Mouse (Mus musculus) heart, embryonic 13.5 days (tissue): Measurements from ENCODE around the gene Fancc. TPM values are rescaled to one million over a fixed set of nuclear protein-coding genes. Genes with fewer than 3 reads are reported as not detected.

Source experiments
- ATAC-seq: fragments of 200-750 bp; cut with Nextera tagmentation; 2 replicates; pipeline ENCODE4 v1.8.0; 2017; ENCODE audit warnings: moderate TSS enrichment; ENCODE audit not compliant: insufficient number of reproducible peaks, low FRiP score, low TSS enrichment; ENCODE audit errors: extremely low read depth
- H3K27ac ChIP-seq: fragments of 300-500 bp; sonication (generic); replicated peaks from 2 replicates; pipeline ENCODE4 v1.5.1; 2015; ENCODE audit warnings: moderate library complexity, mild to moderate bottlenecking, inconsistent platforms
- H3K27me3 ChIP-seq: fragments of 300-500 bp; sonication (generic); replicated peaks from 2 replicates; pipeline ENCODE4 v1.6.1; 2015; ENCODE audit warnings: mild to moderate bottlenecking, inconsistent platforms
- H3K36me3 ChIP-seq: fragments of 300-500 bp; sonication (generic); 2 replicates; pipeline ENCODE4 v1.6.1; 2015; ENCODE audit warnings: mild to moderate bottlenecking, inconsistent platforms
- H3K4me1 ChIP-seq: fragments of 300-500 bp; sonication (generic); 2 replicates; pipeline ENCODE4 v1.6.1; 2015; ENCODE audit warnings: inconsistent platforms
- H3K4me2 ChIP-seq: fragments of 300-500 bp; sonication (generic); 2 replicates; pipeline ENCODE4 v1.6.1; 2015; ENCODE audit warnings: inconsistent platforms, mild to moderate bottlenecking, moderate library complexity
- H3K4me3 ChIP-seq: fragments of 300-500 bp; sonication (generic); 2 replicates; pipeline ENCODE4 v1.5.1; 2015; ENCODE audit warnings: moderate library complexity, mild to moderate bottlenecking, inconsistent platforms
- H3K9ac ChIP-seq: fragments of 300-500 bp; sonication (generic); 2 replicates; pipeline ENCODE4 v1.6.1; 2015; ENCODE audit warnings: inconsistent platforms, mild to moderate bottlenecking, moderate library complexity
- H3K9me3 ChIP-seq: fragments of 300-500 bp; sonication (generic); 2 replicates; pipeline ENCODE4 v1.6.1; 2016; ENCODE audit warnings: inconsistent platforms
- WGBS: fragments of 180-500 bp; shearing (Covaris S2); methylation state at CpG from one replicate; pipeline ENCODE4 v1.1.7; 2015; ENCODE audit warnings: mixed read lengths; 5-methylcytosine and 5-hydroxymethylcytosine counted together
- polyA plus RNA-seq: library from polyadenylated mRNA; unstranded; fragments of >200 nt; fragmentation: Nextera tagmentation; extraction: Ambion mirVana; gene quantifications from 2 replicates; pipeline ENCODE4 v1.2.1, GENCODE M21; 2015

Fancc gene
- polyA plus RNA-seq, 1 experiment from 2014 or later: 14.0 TPM

GRCm38 (mm10) chr13:63529602-63530370, 32.7 kb upstream of the Fancc start:
- WGBS: 62% methylated on average over 3 of the region's 3 CpGs
- Histone ChIP-seq H3K9ac (no peak overlapping the region), H3K4me2 (no peak overlapping the region), H3K27me3 (no peaks in the 10 kb centered on the region), H3K9me3 (no peaks in the 10 kb centered on the region), H3K4me3 (no peak overlapping the region), H3K27ac (no peak overlapping the region), H3K36me3 (peaks cover 88% of the 10 kb centered on the region), H3K4me1 (peaks cover 26% of the 10 kb centered on the region)
- no peak for ATAC-seq

GRCm38 (mm10) chr13:63528852-63529251, 31.8 kb upstream of the Fancc start:
- H3K27me3 ChIP-seq: no peaks in the 10 kb centered on the region
- no peak overlapping the region for H3K4me2 ChIP-seq
- H3K4me3 ChIP-seq: no peak overlapping the region
- H3K4me1 ChIP-seq: peaks cover 33% of the 10 kb centered on the region
- peaks cover 88% of the 10 kb centered on the region for H3K36me3 ChIP-seq
- H3K9ac ChIP-seq: no peak overlapping the region
- WGBS: 29% methylated on average over 2 of the region's 2 CpGs
- ATAC-seq: no peak
- H3K27ac ChIP-seq: no peak overlapping the region
- no peaks in the 10 kb centered on the region for H3K9me3 ChIP-seq

- no peaks in the 10 kb centered on the region for H3K9me3 ChIP-seq
- H3K4me2 ChIP-seq: no peak overlapping the region
- no peak for ATAC-seq
- WGBS: 26% methylated on average over 5 of the region's 5 CpGs
- H3K36me3 ChIP-seq: peaks cover 88% of the 10 kb centered on the region
- H3K27me3 ChIP-seq: no peaks in the 10 kb centered on the region
- no peak overlapping the region for H3K9ac ChIP-seq
- H3K27ac ChIP-seq: 0 out of 2 replicates have a peak overlapping the region, but pooled peaks have one; percentile 24
- H3K4me3 ChIP-seq: no peak overlapping the region
- peaks cover 35% of the 10 kb centered on the region for H3K4me1 ChIP-seq
These were observed 31.1 kb upstream of the Fancc start for GRCm38 (mm10) chr13:63528164-63528675.

GRCm38 (mm10) chr13:63525571-63526197, 28.6 kb upstream of the Fancc start:
- Histone ChIP-seq H3K4me1 (peaks cover 40% of the 10 kb centered on the region), H3K9ac (no peak overlapping the region), H3K4me2 (no peak overlapping the region), H3K9me3 (no peaks in the 10 kb centered on the region), H3K27ac (no peak overlapping the region), H3K36me3 (peaks cover 85% of the 10 kb centered on the region), H3K27me3 (no peaks in the 10 kb centered on the region), H3K4me3 (no peak overlapping the region)
- 67% methylated on average over 11 of the region's 11 CpGs for WGBS
- ATAC-seq: no peak

GRCm38 (mm10) chr13:63524608-63525570, 27.8 kb upstream of the Fancc start:
- no peak overlapping the region for H3K9ac ChIP-seq
- no peak for ATAC-seq
- no peak overlapping the region for H3K4me3 ChIP-seq
- peaks cover 40% of the 10 kb centered on the region for H3K4me1 ChIP-seq
- H3K27me3 ChIP-seq: no peaks in the 10 kb centered on the region
- H3K4me2 ChIP-seq: no peak overlapping the region
- no peaks in the 10 kb centered on the region for H3K9me3 ChIP-seq
- 75% methylated on average over 25 of the region's 25 CpGs for WGBS
- H3K27ac ChIP-seq: 0 out of 2 replicates have a peak overlapping the region, but pooled peaks have one; percentile 20
- H3K36me3 ChIP-seq: peaks cover 85% of the 10 kb centered on the region

GRCm38 (mm10) chr13:63524061-63524460, 27.0 kb upstream of the Fancc start:
- Histone ChIP-seq H3K36me3 (peaks cover 86% of the 10 kb centered on the region), H3K4me1 (peaks cover 35% of the 10 kb centered on the region), H3K9ac (no peak overlapping the region), H3K27ac (no peak overlapping the region), H3K27me3 (no peaks in the 10 kb centered on the region), H3K9me3 (no peaks in the 10 kb centered on the region), H3K4me3 (no peak overlapping the region), H3K4me2 (no peak overlapping the region)
- WGBS: 76% methylated on average over 2 of the region's 2 CpGs
- no peak for ATAC-seq

GRCm38 (mm10) chr13:63522832-63523231, 25.8 kb upstream of the Fancc start:
- 63% methylated on average over 10 of the region's 10 CpGs for WGBS
- Histone ChIP-seq H3K4me1 (peaks cover 22% of the 10 kb centered on the region), H3K4me2 (no peak overlapping the region), H3K36me3 (peaks cover 97% of the 10 kb centered on the region), H3K27me3 (no peaks in the 10 kb centered on the region), H3K9me3 (no peaks in the 10 kb centered on the region), H3K9ac (no peak overlapping the region), H3K4me3 (no peak overlapping the region), H3K27ac (no peak overlapping the region)
- ATAC-seq: no peak

GRCm38 (mm10) chr13:63520110-63520509, 23.0 kb upstream of the Fancc start:
- WGBS: 87% methylated on average over 6 of the region's 6 CpGs
- H3K4me3 ChIP-seq: no peak overlapping the region
- peaks cover 17% of the 10 kb centered on the region for H3K4me1 ChIP-seq
- H3K36me3 ChIP-seq: peaks cover 97% of the 10 kb centered on the region
- H3K27me3 ChIP-seq: no peaks in the 10 kb centered on the region
- no peak overlapping the region for H3K4me2 ChIP-seq
- H3K9me3 ChIP-seq: no peaks in the 10 kb centered on the region
- no peak overlapping the region for H3K9ac ChIP-seq
- H3K27ac ChIP-seq: no peak overlapping the region
- ATAC-seq: no peak

GRCm38 (mm10) chr13:63516535-63516934, 19.5 kb upstream of the Fancc start:
- Histone ChIP-seq H3K4me1 (peaks cover 15% of the 10 kb centered on the region), H3K4me3 (no peak overlapping the region), H3K9ac (no peak overlapping the region), H3K4me2 (no peak overlapping the region), H3K27ac (no peak overlapping the region), H3K27me3 (no peaks in the 10 kb centered on the region), H3K36me3 (peaks cover 97% of the 10 kb centered on the region), H3K9me3 (no peaks in the 10 kb centered on the region)
- no peak for ATAC-seq
- WGBS: 77% methylated on average over 2 of the region's 2 CpGs

GRCm38 (mm10) chr13:63515542-63515941, 18.5 kb upstream of the Fancc start:
- Histone ChIP-seq H3K27ac (no peak overlapping the region), H3K4me3 (no peak overlapping the region), H3K4me1 (peaks cover 15% of the 10 kb centered on the region), H3K9ac (no peak overlapping the region), H3K9me3 (no peaks in the 10 kb centered on the region), H3K27me3 (no peaks in the 10 kb centered on the region), H3K36me3 (peaks cover 100% of the 10 kb centered on the region), H3K4me2 (no peak overlapping the region)
- WGBS: 82% methylated on average over 5 of the region's 5 CpGs
- ATAC-seq: no peak

GRCm38 (mm10) chr13:63514931-63515360, 17.9 kb upstream of the Fancc start:
- Histone ChIP-seq H3K4me2 (no peak overlapping the region), H3K9ac (no peak overlapping the region), H3K4me3 (no peak overlapping the region), H3K9me3 (no peaks in the 10 kb centered on the region), H3K4me1 (peaks cover 15% of the 10 kb centered on the region), H3K36me3 (peaks cover 100% of the 10 kb centered on the region), H3K27ac (no peak overlapping the region), H3K27me3 (no peaks in the 10 kb centered on the region)
- WGBS: 79% methylated on average over 8 of the region's 8 CpGs
- no peak for ATAC-seq
